Mouse (Mus musculus) testis, adult 2 months (tissue): ENCODE results near the gene Plet1.

Source experiments
- CTCF ChIP-seq: fragments of 200-500 bp; IDR thresholded peaks from 2 replicates; pipeline ENCODE4 v1.5.1; 2012; ENCODE audit warnings: low read depth, mild to moderate bottlenecking, inconsistent platforms, low read length, moderate library complexity; ENCODE audit not compliant: control insufficient read depth, insufficient read depth, insufficient replicate concordance
- POLR2A ChIP-seq: fragments of 200-500 bp; IDR thresholded peaks from 2 replicates; pipeline ENCODE4 v1.6.1; 2012; ENCODE audit warnings: low read depth, mild to moderate bottlenecking, inconsistent platforms, low read length, moderate library complexity; ENCODE audit not compliant: control insufficient read depth

GRCm38 (mm10) chr9:50554241-50555093 is 60.1 kb downstream of the Plet1 start, which contains the start of gene Il18:
- TF ChIP-seq POLR2A = no peak
- no peak for TF ChIP-seq CTCF
